Mouse (Mus musculus): ENCODE measurements around the gene Mto1. TPM values are rescaled to one million over a fixed set of nuclear protein-coding genes. Genes with fewer than 3 reads are reported as not detected.

Mto1 gene
- polyA plus RNA-seq, 1 experiment from 2014 or later: 26.0 TPM

DNA sequence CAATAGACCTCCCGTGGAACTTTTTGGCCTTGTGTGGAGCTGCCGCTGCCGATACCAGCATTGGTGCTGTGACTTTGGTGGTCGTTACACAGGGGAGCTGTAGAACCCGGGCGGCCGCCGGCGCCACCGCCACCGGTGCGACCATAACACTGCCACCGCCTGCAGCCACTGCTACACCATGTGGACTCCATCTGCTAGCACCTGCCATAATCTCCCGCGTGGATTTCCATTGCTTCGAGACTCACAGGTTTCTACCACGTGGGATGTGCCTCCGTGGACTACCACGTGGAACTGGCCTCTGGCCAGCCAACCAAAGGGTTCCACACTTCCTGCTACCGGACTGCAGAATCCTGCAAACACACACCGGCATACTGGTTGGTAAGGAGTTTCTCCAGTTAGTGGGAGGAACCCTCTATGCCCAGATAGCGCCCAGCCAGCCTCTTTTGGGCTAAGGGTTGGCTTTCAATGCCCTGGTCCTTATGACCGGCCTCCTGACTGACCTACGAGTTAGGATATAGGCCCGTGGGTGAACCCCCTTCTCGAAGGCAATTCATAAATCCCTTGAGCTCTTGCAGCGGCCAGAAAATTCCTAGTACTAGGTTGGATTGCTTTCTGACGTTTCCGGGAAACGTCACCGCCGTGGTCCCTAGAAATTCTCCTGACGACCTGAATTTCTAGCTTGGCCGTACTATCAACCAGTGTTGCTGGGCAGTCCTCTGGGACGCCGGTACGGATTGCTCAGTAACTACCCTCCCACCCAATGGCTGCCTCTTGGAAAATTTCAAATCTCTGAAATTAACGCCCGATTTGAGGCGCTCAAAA lies 73.0 kb downstream of the Mto1 start:
- Histone ChIP-seq H3K4me1 (ENCODE audit: control insufficient read depth, insufficient read depth, low read length) (peaks cover 10% of the 10 kb centered on the region), H3K9ac (ENCODE audit: low read length) (peak overlapping the region; percentile 78), H3K4me2 (peak overlapping the region; percentile 70), H3K36me3 (ENCODE audit: control insufficient read depth, insufficient read depth, low read length) (no peaks in the 10 kb centered on the region; the same call in 1 of the 2 replicates), H3K4me3 (ENCODE audit: low read depth, low read length) (peak overlapping the region; percentile 62), H3K9me3 (ENCODE audit: control insufficient read depth, low read length) (no peaks in the 10 kb centered on the region), H3K27me3 (ENCODE audit: control insufficient read depth, insufficient read depth, low read length) (no peaks in the 10 kb centered on the region), H3K27ac (ENCODE audit: low read depth, low read length) (peak overlapping the region; percentile 74)
- DNase-seq (ENCODE audit: low spot score, missing footprints): peak; percentile 98
- 2% methylated on average over 40 of the region's 40 CpGs for WGBS
- ATAC-seq (ENCODE audit: low FRiP score): peak; percentile 75

DNA sequence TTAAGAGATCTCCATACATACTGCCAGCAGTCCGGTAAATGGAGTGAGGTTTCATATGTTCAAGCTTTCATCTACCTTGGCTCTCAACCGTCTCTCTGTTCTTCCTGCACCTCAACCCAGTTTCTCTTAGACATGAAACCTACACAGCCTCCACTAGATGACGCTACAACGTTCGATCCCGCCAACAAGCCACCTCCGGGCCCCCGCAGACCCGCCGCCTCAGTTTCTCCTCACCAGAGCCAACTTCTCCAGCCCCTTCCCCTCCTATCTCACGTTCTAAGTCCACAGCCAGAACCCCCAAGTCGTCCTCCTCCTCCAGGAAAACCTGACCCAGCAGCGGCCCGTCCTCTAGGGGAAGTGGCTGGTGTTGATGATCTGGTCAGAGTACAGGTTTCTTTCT lies 73.7 kb downstream of the Mto1 start:
- H3K36me3 ChIP-seq (ENCODE audit: control insufficient read depth, insufficient read depth, low read length): no peaks in the 10 kb centered on the region; the same call in 1 of the 2 replicates
- H3K9me3 ChIP-seq (ENCODE audit: control insufficient read depth, low read length): no peaks in the 10 kb centered on the region
- H3K4me2 ChIP-seq: peak overlapping the region; percentile 70
- H3K27ac ChIP-seq (ENCODE audit: low read depth, low read length): no peak overlapping the region
- peak overlapping the region; percentile 62 for H3K4me3 ChIP-seq (ENCODE audit: low read depth, low read length)
- no peak for ATAC-seq (ENCODE audit: low FRiP score)
- peaks cover 10% of the 10 kb centered on the region for H3K4me1 ChIP-seq (ENCODE audit: control insufficient read depth, insufficient read depth, low read length)
- peak; percentile 90 for DNase-seq (ENCODE audit: low spot score, missing footprints)
- H3K9ac ChIP-seq (ENCODE audit: low read length): peak overlapping the region; percentile 78
- 31% methylated on average over 14 of the region's 14 CpGs for WGBS
- H3K27me3 ChIP-seq (ENCODE audit: control insufficient read depth, insufficient read depth, low read length): no peaks in the 10 kb centered on the region

Small RNA genes lying within 50 kb of the gene (microRNA-seq; reads per million reads assigned to microRNA genes)
- not detected for gene Gm26377

Other genes starting within 250 kb of the Mto1 start
- not detected in 2 replicates for gene Gsta1, start 217.6 kb upstream of the Mto1 start, polyA plus RNA-seq (2014; fragmentation: Nextera tagmentation; extraction: Ambion mirVana)
- not detected in 2 replicates for gene Gm3776, start 191.1 kb upstream of the Mto1 start, polyA plus RNA-seq (2014; fragmentation: Nextera tagmentation; extraction: Ambion mirVana)
- gene Gm10639, start 158.3 kb upstream of the Mto1 start, polyA plus RNA-seq (2014; fragmentation: Nextera tagmentation; extraction: Ambion mirVana): not detected in 2 replicates
- not detected in 2 replicates for gene Omt2a, start 133.4 kb upstream of the Mto1 start, polyA plus RNA-seq (2014; fragmentation: Nextera tagmentation; extraction: Ambion mirVana)
- gene Omt2b, start 120.6 kb upstream of the Mto1 start, polyA plus RNA-seq (2014; fragmentation: Nextera tagmentation; extraction: Ambion mirVana): not detected in 2 replicates
- gene Gsta2, start 92.4 kb upstream of the Mto1 start, polyA plus RNA-seq (2014; fragmentation: Nextera tagmentation; extraction: Ambion mirVana): not detected in 2 replicates
- 0.25 and 0.76 TPM in 2 replicates for gene Dppa5a, start 80.0 kb upstream of the Mto1 start, polyA plus RNA-seq (2014; fragmentation: Nextera tagmentation; extraction: Ambion mirVana)
- gene Ooep, start 69.5 kb upstream of the Mto1 start, polyA plus RNA-seq (2014; fragmentation: Nextera tagmentation; extraction: Ambion mirVana): 1.4 and 1.8 TPM in 2 replicates
- gene Ddx43, start 52.4 kb upstream of the Mto1 start, polyA plus RNA-seq (2014; fragmentation: Nextera tagmentation; extraction: Ambion mirVana): 0.11 and 0.56 TPM in 2 replicates
- gene Cgas, start 5.0 kb upstream of the Mto1 start, polyA plus RNA-seq (2014; fragmentation: Nextera tagmentation; extraction: Ambion mirVana): 0.51 and 0.63 TPM in 2 replicates
- 0.52 and 1.1 TPM in 2 replicates for gene Gm17324, start 578 bp downstream of the Mto1 start, polyA plus RNA-seq (2014; fragmentation: Nextera tagmentation; extraction: Ambion mirVana)
- gene Eef1a1, start 40.9 kb downstream of the Mto1 start, polyA plus RNA-seq (2014; fragmentation: Nextera tagmentation; extraction: Ambion mirVana): 4,628 and 4,661 TPM in 2 replicates
- gene Slc17a5, start 139.8 kb downstream of the Mto1 start, polyA plus RNA-seq (2014; fragmentation: Nextera tagmentation; extraction: Ambion mirVana): 9.8 and 12.3 TPM in 2 replicates
- 6.2 and 6.7 TPM in 2 replicates for gene Cd109, start 167.3 kb downstream of the Mto1 start, polyA plus RNA-seq (2014; fragmentation: Nextera tagmentation; extraction: Ambion mirVana)

Measured in midbrain, embryonic 11.5 days (tissue).